Mouse (Mus musculus): ENCODE measurements around the gene Zbed6. TPM values are rescaled to one million over a fixed set of nuclear protein-coding genes. Genes with fewer than 3 reads are reported as not detected.

Zbed6 gene
- total and polyA plus RNA-seq, 3 experiments, result 1.7 to 5.3 (median 2.9) TPM

DNA sequence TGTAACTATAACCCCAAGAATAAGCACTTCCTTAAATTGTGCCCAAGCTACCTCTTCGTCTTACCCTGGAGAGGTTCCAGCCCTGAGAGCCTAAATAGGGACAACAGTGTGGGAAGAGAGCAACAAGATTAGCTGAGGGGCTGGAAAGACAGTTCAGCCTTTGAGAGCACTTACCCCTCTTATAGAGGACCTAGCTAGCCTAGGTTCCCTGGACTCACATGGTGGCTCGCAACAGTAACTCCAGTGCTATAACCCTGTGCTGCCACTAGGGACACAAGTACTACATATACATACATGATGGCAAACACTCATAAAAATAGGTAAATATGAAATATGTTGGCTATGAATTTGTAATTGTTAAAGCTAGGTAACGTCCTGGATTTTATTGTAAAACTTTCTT lies 46.9 kb downstream of the Zbed6 start:
- Histone ChIP-seq H3K27me3 (replicated peaks) (no peaks in the 10 kb centered on the region), H3K27ac (ENCODE audit: insufficient read depth, low read depth) (no peak overlapping the region), H3K4me2 (ENCODE audit: insufficient read depth, low read depth, poor library complexity, severe bottlenecking) (no peak overlapping the region), H3K36me3 (replicated peaks in 1 of 2; ENCODE audit: control insufficient read depth in 1 of 2, insufficient read depth in 1 of 2, low read length in 1 of 2) (peaks cover 3 to 15% of the 10 kb centered on the region in 2 experiments), H3K79me2 (replicated peaks; ENCODE audit: control insufficient read depth, extremely low read depth, insufficient read depth, poor library complexity, severe bottlenecking) (peaks cover 11% of the 10 kb centered on the region), H3K4me1 (ENCODE audit: control insufficient read depth in 1 of 2, insufficient read depth in 2 of 2) (peaks cover 0 to 11% of the 10 kb centered on the region in 2 experiments; a peak in 2 of 4 replicates), H3K9me3 (replicated peaks; ENCODE audit: low read length) (no peaks in the 10 kb centered on the region), H3K9ac (ENCODE audit: insufficient read depth, low read depth) (no peak overlapping the region), H3K4me3 (replicated peaks in 1 of 3; ENCODE audit: low read depth in 2 of 3, low read length in 2 of 3, poor library complexity in 1 of 3) (no peak overlapping the region)
- dilution Hi-C loops (cut with MboI; ENCODE audit: extremely low pct_ligation_motif_present, extremely low pct_unique_long_range_greater_than_20kb, low sequenced_read_pairs), result no loop called here
- peak; percentile 27 for DNase-seq (ENCODE audit: extremely low read depth)
- in situ Hi-C loops (cut with MboI; ENCODE audit: low pct_ligation_motif_present, low pct_unique_long_range_greater_than_20kb, low sequenced_read_pairs), result loop anchor here (25.0 kb wide), 1 partner anchor 427 kb away; no protein-coding TSS in a partner anchor
- no peak for TF ChIP-seq BHLHE40 (IDR thresholded peaks at IDR 0.05; ENCODE audit: low read depth, low read length)
- peak; percentile 50 to 52; a peak in 3 of 4 replicates for TF ChIP-seq CTCF (conservative IDR thresholded peaks at IDR 0.05 in 1 of 2, IDR thresholded peaks at IDR 0.05 in 1 of 2; ENCODE audit: low read depth in 2 of 2, low read length in 2 of 2)
- peak; percentile 22 for TF ChIP-seq RAD21 (IDR thresholded peaks at IDR 0.05; ENCODE audit: low read depth, low read length)

DNA sequence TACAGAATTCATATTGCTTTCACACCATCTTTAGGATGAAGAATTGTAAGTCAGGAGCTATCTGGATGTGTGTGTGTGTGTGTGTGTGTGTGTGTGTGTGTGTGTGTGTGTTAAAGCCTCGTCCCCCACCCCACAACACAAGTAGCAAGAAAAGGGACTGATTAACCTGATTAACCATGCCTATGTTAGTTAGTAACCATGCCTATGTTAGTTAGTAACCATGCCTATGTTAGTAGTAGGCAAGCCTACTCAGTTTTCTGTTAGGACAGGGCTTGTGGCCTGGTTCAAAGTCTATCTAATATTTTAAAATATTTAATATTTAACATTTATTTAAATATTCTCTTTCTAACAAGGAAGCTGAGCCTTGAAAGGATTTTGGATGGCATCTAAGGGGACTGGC lies 49.2 kb downstream of the Zbed6 start:
- DNase-seq (ENCODE audit: extremely low read depth), result no peak
- Histone ChIP-seq H3K27ac (ENCODE audit: insufficient read depth, low read depth) (no peak overlapping the region), H3K9me3 (replicated peaks; ENCODE audit: low read length) (no peaks in the 10 kb centered on the region), H3K79me2 (replicated peaks; ENCODE audit: control insufficient read depth, extremely low read depth, insufficient read depth, poor library complexity, severe bottlenecking) (peaks cover 32% of the 10 kb centered on the region), H3K9ac (ENCODE audit: insufficient read depth, low read depth) (no peak overlapping the region), H3K36me3 (replicated peaks in 1 of 2; ENCODE audit: control insufficient read depth in 1 of 2, insufficient read depth in 1 of 2, low read length in 1 of 2) (peaks cover 16 to 26% of the 10 kb centered on the region in 2 experiments), H3K4me1 (ENCODE audit: control insufficient read depth in 1 of 2, insufficient read depth in 2 of 2) (peaks cover 0 to 30% of the 10 kb centered on the region in 2 experiments; a peak in 3 of 4 replicates), H3K27me3 (replicated peaks) (no peaks in the 10 kb centered on the region), H3K4me2 (ENCODE audit: insufficient read depth, low read depth, poor library complexity, severe bottlenecking) (no peak overlapping the region), H3K4me3 (replicated peaks in 1 of 3; ENCODE audit: low read depth in 2 of 3, low read length in 2 of 3, poor library complexity in 1 of 3) (no peak overlapping the region)
- dilution Hi-C loops (cut with MboI; ENCODE audit: extremely low pct_ligation_motif_present, extremely low pct_unique_long_range_greater_than_20kb, low sequenced_read_pairs) (no loop called here), in situ Hi-C loops (cut with MboI; ENCODE audit: low pct_ligation_motif_present, low pct_unique_long_range_greater_than_20kb, low sequenced_read_pairs) (loop anchor here (25.0 kb wide), 1 partner anchor 424 kb away; no protein-coding TSS in a partner anchor)
- TF ChIP-seq E2F4 (IDR thresholded peaks at IDR 0.05; ENCODE audit: insufficient replicate concordance, low read depth, low read length) (no peak), SMC3 (IDR thresholded peaks at IDR 0.05; ENCODE audit: low read depth, low read length) (no peak), TCF12 (IDR thresholded peaks at IDR 0.05; ENCODE audit: low read depth, low read length) (no peak), USF1 (IDR thresholded peaks at IDR 0.05; ENCODE audit: low read depth, low read length) (no peak), ZMIZ1 (IDR thresholded peaks at IDR 0.05; ENCODE audit: low read depth, low read length) (no peak), GABPA (IDR thresholded peaks at IDR 0.05; ENCODE audit: insufficient replicate concordance, low read depth, low read length) (no peak), ZKSCAN1 (IDR thresholded peaks at IDR 0.05; ENCODE audit: borderline replicate concordance, low read depth, low read length) (no peak), MXI1 (IDR thresholded peaks at IDR 0.05; ENCODE audit: low read depth, low read length) (no peak), MEF2A (IDR thresholded peaks at IDR 0.05; ENCODE audit: borderline replicate concordance, low read depth, low read length) (no peak), MAX (IDR thresholded peaks at IDR 0.05; ENCODE audit: low read length) (no peak), KAT2A (IDR thresholded peaks at IDR 0.05; ENCODE audit: insufficient replicate concordance, low read length) (no peak), SIN3A (IDR thresholded peaks at IDR 0.05; ENCODE audit: low read length) (no peak), CHD1 (IDR thresholded peaks at IDR 0.05; ENCODE audit: low read depth, low read length) (no peak), USF2 (conservative IDR thresholded peaks at IDR 0.05; ENCODE audit: low read depth, low read length) (no peak)

Data from CH12.LX (cell line).